Mouse (Mus musculus): ENCODE results near the gene Trpm8.

Gene Trpm8

GRCm38 (mm10) chr1:88348496-88349005, 71.1 kb downstream of the Trpm8 start:
- DNase-seq (ENCODE audit: low read depth in 2 of 2, low spot score in 2 of 2), result no peak

GRCm38 (mm10) chr1:88350761-88351160, 73.3 kb downstream of the Trpm8 start:
- no peak for DNase-seq (ENCODE audit: low read depth in 2 of 2, low spot score in 2 of 2)

DNA sequence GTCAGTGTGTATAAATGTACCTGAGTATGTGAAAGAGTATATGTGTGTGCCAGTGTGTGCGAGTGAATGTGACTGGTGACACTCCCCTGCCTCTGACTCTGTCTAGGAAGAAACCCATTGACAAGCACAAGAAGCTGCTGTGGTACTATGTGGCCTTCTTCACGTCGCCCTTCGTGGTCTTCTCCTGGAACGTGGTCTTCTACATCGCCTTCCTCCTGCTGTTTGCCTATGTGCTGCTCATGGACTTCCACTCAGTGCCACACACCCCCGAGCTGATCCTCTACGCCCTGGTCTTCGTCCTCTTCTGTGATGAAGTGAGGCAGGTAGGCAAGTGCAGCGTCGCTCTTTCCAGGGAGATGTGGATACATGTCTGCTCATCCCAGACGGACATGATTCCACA, 77.6 kb downstream of the Trpm8 start:
- DNase-seq (ENCODE audit: low read depth in 2 of 2, low spot score in 2 of 2), result no peak

- no peak for DNase-seq (ENCODE audit: low read depth in 2 of 2, low spot score in 2 of 2)
Observed at GRCm38 (mm10) chr1:88355681-88356080, 78.2 kb downstream of the Trpm8 start.

DNA sequence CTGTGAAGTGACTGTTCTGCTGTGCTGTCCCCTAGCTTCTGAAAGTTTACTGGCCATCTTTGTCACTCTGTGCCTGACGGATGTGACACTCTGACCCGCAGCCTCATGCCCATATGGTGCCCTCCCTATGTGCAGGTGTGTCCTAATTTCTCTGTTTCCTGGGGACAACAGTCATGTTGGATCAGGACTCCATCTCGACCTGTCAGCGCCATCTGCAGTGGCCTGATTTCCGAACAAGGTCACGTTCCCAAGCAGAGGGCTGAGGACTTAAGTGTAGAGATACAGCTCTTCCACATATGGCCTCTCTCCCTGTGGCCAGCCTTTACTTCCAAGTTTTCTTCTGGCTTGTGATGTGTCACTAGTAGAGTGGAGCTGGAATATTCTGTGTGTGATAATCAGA, 79.2 kb downstream of the Trpm8 start:
- DNase-seq (ENCODE audit: low read depth in 2 of 2, low spot score in 2 of 2), result no peak

GRCm38 (mm10) chr1:88357458-88358090, 80.1 kb downstream of the Trpm8 start:
- DNase-seq (ENCODE audit: low read depth in 2 of 2, low spot score in 2 of 2), result peak; percentile 12 to 35

- DNase-seq (ENCODE audit: low read depth in 2 of 2, low spot score in 2 of 2), result no peak
Observed at GRCm38 (mm10) chr1:88358102-88358654, 80.7 kb downstream of the Trpm8 start.

- DNase-seq (ENCODE audit: low read depth in 2 of 2, low spot score in 2 of 2), result no peak
Observed at GRCm38 (mm10) chr1:88361085-88361484, 83.6 kb downstream of the Trpm8 start.

DNA sequence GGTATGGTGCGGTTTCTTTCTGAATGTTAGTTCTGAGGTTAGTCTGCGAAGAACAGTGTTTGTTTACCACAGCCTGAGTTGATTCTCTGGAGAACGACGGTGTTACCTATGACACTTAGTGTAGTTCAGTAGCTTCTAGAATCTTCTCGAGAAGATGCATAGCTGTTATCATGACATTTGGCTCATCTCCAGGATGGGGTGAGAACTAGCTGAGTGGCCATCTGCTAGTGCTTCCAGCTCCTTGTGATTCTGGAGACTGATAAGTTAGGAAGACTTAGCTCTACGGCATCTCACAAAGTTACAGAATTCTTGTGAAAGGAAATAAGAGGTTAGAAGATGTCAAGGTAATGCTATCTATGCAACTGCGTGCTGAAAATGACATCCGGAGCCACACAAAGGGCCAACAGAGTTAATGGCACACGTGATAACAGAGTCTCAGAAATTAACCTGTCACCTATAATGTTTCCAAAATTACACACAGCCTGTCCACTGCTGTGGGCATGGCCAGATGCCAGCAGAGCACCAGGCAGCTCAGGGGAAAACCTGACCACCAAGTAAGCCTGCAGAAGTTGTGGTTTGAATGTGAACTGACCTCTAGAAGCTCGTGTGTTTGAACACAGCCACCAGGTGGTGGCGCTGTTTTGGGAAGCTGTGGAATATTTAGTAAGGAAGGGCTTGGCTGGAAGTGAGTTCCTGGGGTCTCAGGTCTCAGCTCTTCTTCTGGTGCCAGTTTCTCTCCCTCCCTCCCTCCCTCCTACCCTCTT, 89.6 kb downstream of the Trpm8 start:
- no peak for DNase-seq (ENCODE audit: low read depth in 2 of 2, low spot score in 2 of 2)

DNA sequence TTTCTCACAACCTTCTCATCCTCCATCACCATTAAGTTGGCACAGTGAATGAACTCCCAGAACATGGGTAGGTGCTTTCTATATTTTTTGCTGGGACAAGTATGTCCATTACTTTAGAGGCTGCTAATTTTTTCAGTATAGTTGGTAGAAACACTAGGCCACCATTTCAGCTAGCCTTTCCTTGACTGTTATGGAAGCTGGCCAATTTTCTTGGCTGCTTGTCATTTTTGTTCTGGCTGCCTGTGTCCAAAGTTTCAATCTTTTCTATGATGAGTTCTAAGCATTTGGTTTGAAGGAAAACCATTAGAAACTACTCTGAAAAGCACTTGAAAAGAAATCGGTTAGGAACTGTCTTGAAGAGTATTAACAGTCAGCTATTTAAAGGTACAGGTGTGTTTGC, 101.0 kb downstream of the Trpm8 start:
- no peak for DNase-seq (ENCODE audit: low read depth in 2 of 2, low spot score in 2 of 2)

- DNase-seq (ENCODE audit: low read depth in 2 of 2, low spot score in 2 of 2), result no peak
Observed at GRCm38 (mm10) chr1:88391632-88392031, 114.2 kb downstream of the Trpm8 start.

DNA sequence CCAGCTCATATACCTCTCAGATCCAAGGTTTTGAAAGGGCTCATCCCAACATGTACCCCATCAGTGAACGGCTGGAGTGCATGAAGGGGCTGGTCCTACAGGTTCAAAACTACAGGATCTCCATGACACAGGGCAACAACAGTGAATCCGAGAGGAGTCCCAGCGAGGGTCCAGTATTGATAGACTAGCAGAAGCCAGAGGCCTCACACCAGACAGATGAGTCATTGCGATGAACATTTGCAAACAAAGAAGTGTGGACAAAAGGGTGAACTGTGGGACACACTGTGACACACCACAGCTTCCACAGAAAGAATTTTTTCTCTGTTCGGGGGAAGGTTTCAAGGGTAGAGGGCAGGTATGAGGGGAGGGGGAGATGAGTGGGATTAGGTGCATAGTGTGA, 115.9 kb downstream of the Trpm8 start:
- DNase-seq (ENCODE audit: low read depth in 2 of 2, low spot score in 2 of 2), result no peak

GRCm38 (mm10) chr1:88403378-88403777, 125.9 kb downstream of the Trpm8 start:
- DNase-seq (ENCODE audit: low read depth in 2 of 2, low spot score in 2 of 2), result no peak

- no peak for DNase-seq (ENCODE audit: low read depth in 2 of 2, low spot score in 2 of 2)
Observed at GRCm38 (mm10) chr1:88406078-88406806, 128.8 kb downstream of the Trpm8 start.

DNA sequence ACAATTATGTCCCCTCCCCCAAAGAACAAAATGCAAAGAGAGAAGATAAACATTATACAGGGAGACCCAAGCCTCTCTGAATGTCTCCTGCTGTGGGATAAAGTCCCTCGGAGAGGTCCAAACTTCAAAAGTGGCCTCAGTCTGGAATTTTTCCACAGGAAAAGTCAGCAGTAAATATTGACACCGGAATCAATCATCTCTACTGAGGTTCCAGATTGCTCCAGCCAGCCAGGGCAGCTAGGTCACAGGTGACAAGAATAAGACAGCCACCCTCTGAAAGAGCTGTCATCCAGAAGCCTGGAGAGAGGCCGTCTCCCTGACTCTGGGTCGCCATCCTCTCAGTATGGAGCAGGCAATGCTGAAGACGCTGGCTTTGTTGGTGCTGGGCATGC, 129.3 kb downstream of the Trpm8 start, which contains the start of gene Spp2:
Gene Spp2 (plus strand): TSS at position 155 of the 392 bp plus-strand sequence.
- no peak for DNase-seq (ENCODE audit: low read depth in 2 of 2, low spot score in 2 of 2)

DNA sequence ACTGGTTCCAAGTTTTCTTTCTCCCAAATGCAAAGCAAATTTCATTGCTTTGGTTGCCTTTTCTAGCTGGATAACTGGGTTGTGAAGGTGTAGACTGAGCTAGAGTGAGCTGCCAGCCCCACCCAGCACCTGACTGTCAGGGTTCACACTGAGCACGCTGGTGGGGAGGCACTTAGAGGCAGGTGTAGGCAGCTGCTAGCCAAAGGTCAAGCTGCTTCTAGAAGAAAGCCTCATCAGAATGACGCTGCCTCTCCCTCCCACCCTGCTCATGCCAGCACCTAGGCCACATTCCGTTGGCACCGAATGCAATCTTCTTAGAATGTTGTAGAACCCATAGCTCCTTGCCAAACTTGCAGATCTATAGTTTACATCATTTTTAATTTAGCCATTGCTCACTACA, 130.9 kb downstream of the Trpm8 start:
- no peak for DNase-seq (ENCODE audit: low read depth in 2 of 2, low spot score in 2 of 2)

- DNase-seq (ENCODE audit: low read depth in 2 of 2, low spot score in 2 of 2), result no peak
Observed at GRCm38 (mm10) chr1:88412013-88412412, 134.6 kb downstream of the Trpm8 start.

DNA sequence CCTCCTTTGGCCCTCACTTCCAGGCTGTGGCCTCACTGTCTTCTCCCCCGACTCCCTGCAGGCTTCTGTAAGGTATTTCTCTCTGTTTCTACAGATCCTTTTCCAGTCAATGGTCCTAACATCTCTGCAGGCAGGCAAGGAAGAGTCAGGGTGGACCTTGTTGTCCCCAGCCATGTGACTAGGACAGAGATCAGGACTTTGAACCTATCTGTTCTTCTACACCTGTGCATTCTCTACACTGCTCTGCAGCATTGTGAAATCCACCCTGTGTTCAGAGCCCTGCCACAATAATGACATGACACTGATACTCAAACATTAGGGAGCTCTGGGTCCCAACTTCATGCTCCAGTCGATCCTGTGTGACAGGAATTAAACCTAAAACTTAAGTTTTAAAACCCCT, 141.5 kb downstream of the Trpm8 start:
- DNase-seq (ENCODE audit: low read depth in 2 of 2, low spot score in 2 of 2), result no peak

DNA sequence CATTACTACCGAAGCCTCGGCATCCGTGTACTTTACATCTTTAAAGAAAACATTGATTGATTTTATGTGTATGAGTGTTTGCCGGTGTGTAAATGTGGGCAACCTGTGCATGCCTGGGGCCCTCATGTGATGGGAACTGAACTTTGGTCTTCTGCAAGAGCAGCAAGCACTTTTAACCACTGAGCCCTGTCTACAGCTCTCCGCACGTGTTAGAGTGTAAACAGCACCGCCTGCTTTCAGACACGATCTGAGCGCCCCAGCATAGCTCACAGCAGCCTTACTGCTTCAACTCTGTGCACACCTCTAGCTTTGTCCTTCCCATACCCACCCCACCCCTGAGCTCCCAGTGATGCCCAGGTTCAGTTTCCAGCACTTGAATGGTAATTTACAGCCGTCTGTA, 144.6 kb downstream of the Trpm8 start:
- no peak for DNase-seq (ENCODE audit: low read depth in 2 of 2, low spot score in 2 of 2)

DNA sequence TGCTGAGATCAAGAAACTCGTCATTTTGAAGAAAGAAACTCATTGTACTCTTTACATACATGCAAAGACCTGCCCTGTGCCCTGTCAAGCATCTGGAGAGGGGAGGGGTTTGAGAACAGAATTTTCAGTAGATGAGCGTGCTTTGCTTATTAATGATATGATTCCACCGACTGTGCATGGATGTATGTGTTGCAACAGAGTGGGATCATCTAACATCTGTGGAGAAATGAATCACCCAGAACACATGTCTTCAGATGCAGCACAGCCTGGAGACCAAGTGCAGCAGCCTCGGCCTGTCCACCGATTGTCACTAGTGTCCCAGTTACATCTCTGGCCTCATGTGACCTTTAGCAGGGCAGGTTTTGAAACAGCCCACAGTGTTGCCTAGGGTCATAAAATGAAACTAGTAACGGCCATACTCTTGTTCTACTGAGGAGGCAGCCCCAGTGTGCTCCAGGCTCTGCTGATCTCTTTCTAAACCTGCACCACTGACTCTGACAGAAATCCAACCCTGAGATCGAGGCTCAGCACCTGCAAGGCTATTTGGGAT, 145.5 kb downstream of the Trpm8 start:
- DNase-seq (ENCODE audit: low read depth in 2 of 2, low spot score in 2 of 2), result no peak

DNA sequence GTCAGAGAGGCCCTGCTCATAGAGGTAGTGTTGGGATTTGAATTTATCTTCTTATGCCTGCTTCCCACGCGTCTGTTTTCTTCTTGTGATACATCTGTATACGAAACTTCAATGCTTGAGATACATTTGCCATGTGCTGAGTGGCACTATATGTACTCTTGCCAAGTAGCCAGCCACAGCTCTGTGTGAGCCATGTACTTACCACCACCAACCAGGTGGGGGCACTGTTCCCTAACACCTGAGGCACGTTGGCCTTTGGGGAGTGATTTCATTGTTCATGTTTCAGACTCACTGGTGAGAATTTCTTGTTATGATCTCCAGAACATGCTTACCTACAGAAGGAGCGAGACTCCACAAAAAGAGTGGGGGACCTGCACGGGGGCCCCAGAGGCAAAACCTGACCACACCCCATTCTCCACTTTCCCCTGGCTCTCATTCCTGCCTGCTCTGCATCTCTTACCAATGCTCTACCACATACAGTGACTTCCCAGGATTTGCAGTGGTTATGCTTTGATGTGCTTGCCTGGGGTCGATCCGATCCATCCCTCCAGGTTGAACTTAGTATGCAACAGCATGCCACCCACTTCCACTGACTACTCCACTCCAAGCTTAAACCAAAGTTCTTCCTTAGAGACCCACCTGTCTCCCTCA, 147.3 kb downstream of the Trpm8 start:
- peak; percentile 83 to 89 for DNase-seq (ENCODE audit: low read depth in 2 of 2, low spot score in 2 of 2)
